Mouse (Mus musculus) midbrain, embryonic 16.5 days (tissue): ENCODE results near the gene Ech1. TPM values are rescaled to one million over a fixed set of nuclear protein-coding genes. Genes with fewer than 3 reads are reported as not detected.
A peak's percentile ranks its signal among the peaks of the same experiment; 100 is the strongest.
"Not testable (repeated sequence)": the region's sequence is repeated elsewhere in the genome, so short reads cannot be mapped to it uniquely, and the experiment has no call there.

Source experiments
- ATAC-seq: fragments of 200-750 bp; cut with Nextera tagmentation; 2 replicates; pipeline ENCODE4 v1.8.0; 2017; ENCODE audit warnings: moderate TSS enrichment
- H3K27ac ChIP-seq: fragments of 300-500 bp; sonication (generic); 2 replicates; pipeline ENCODE4 v1.5.1; 2014; ENCODE audit warnings: mild to moderate bottlenecking, low read length, mixed read lengths
- H3K27me3 ChIP-seq: fragments of 300-500 bp; sonication (generic); 2 replicates; pipeline ENCODE4 v1.6.1; 2014; ENCODE audit warnings: low read depth, low read length, mixed read lengths; ENCODE audit not compliant: control insufficient read depth, insufficient read depth
- H3K36me3 ChIP-seq: fragments of 300-500 bp; sonication (generic); 2 replicates; pipeline ENCODE4 v1.6.1; 2014; ENCODE audit warnings: mild to moderate bottlenecking, low read length, moderate library complexity, mixed read lengths; ENCODE audit not compliant: control insufficient read depth, insufficient read depth
- H3K4me1 ChIP-seq: fragments of 300-500 bp; sonication (generic); 2 replicates; pipeline ENCODE4 v1.6.1; 2014; ENCODE audit warnings: mild to moderate bottlenecking, low read length, mixed read lengths; ENCODE audit not compliant: control insufficient read depth, insufficient read depth
- H3K4me2 ChIP-seq: fragments of 300-500 bp; sonication (generic); 2 replicates; pipeline ENCODE4 v1.6.1; 2014; ENCODE audit warnings: mild to moderate bottlenecking, low read length, mixed read lengths
- H3K4me3 ChIP-seq: fragments of 300-500 bp; sonication (generic); 2 replicates; pipeline ENCODE4 v1.5.1; 2014; ENCODE audit warnings: low read depth, mild to moderate bottlenecking, low read length, moderate library complexity, mixed read lengths
- H3K9ac ChIP-seq: fragments of 300-500 bp; sonication (generic); 2 replicates; pipeline ENCODE4 v1.6.1; 2014; ENCODE audit warnings: low read depth, low read length, mixed read lengths
- H3K9me3 ChIP-seq: fragments of 300-500 bp; sonication (generic); replicated peaks from 2 replicates; pipeline ENCODE4 v1.6.1; 2014; ENCODE audit warnings: mild to moderate bottlenecking, low read length, mixed read lengths; ENCODE audit not compliant: control insufficient read depth, poor library complexity, severe bottlenecking
- WGBS: fragments of 180-500 bp; shearing (Covaris S2); extraction: QIAGEN DNeasy Blood & Tissue Kit; methylation state at CpG from one replicate; pipeline ENCODE4 v1.1.7; 2014; 5-methylcytosine and 5-hydroxymethylcytosine counted together
- polyA plus RNA-seq: library from polyadenylated mRNA; unstranded; fragments of >200 nt; fragmentation: Nextera tagmentation; extraction: Ambion mirVana; gene quantifications from 2 replicates; pipeline ENCODE4 v1.2.1, GENCODE M21; 2015

The Ech1 gene
- polyA plus RNA-seq, 1 experiment from 2014 or later = 96.4 TPM

GRCm38 (mm10) chr7:28859953-28860352 lies 34.9 kb downstream of the Ech1 start:
- no peak overlapping the region for H3K9ac ChIP-seq
- H3K4me1 ChIP-seq = no peaks in the 10 kb centered on the region; the same call in 1 of the 2 replicates
- H3K4me3 ChIP-seq = no peak overlapping the region
- no peak overlapping the region for H3K4me2 ChIP-seq
- 91% methylated on average over 2 of the region's 2 CpGs for WGBS
- H3K36me3 ChIP-seq = no peaks in the 10 kb centered on the region
- no peak overlapping the region for H3K27ac ChIP-seq
- no peaks in the 10 kb centered on the region for H3K9me3 ChIP-seq
- ATAC-seq = no peak
- H3K27me3 ChIP-seq = no peaks in the 10 kb centered on the region

DNA sequence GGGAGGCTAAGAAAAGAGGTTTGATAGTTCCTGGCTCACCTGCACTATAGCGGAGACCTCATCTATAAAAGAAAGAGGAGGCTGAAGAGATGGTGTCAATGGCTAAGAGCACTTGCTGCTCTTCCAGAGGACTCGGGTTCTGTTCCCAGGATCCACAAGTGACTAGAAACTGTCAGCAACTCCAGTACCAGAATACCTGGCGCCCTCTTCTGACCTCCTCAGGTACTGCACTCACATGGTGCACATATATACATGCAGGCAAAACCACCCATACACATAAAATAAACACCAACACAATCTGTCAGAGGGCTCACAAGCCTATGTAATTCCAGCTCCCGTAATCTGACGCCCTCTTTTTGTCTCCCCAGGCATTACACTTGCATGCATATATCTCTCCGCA lies 35.9 kb downstream of the Ech1 start:
- Histone ChIP-seq H3K27ac (no peak overlapping the region), H3K27me3 (no peaks in the 10 kb centered on the region), H3K9ac (no peak overlapping the region), H3K9me3 (no peaks in the 10 kb centered on the region), H3K4me1 (no peaks in the 10 kb centered on the region; the same call in 1 of the 2 replicates), H3K4me2 (no peak overlapping the region), H3K36me3 (no peaks in the 10 kb centered on the region), H3K4me3 (no peak overlapping the region)
- no peak for ATAC-seq
- whole genome bisulfite sequencing = 86% methylated on average over 6 of the region's 6 CpGs

DNA sequence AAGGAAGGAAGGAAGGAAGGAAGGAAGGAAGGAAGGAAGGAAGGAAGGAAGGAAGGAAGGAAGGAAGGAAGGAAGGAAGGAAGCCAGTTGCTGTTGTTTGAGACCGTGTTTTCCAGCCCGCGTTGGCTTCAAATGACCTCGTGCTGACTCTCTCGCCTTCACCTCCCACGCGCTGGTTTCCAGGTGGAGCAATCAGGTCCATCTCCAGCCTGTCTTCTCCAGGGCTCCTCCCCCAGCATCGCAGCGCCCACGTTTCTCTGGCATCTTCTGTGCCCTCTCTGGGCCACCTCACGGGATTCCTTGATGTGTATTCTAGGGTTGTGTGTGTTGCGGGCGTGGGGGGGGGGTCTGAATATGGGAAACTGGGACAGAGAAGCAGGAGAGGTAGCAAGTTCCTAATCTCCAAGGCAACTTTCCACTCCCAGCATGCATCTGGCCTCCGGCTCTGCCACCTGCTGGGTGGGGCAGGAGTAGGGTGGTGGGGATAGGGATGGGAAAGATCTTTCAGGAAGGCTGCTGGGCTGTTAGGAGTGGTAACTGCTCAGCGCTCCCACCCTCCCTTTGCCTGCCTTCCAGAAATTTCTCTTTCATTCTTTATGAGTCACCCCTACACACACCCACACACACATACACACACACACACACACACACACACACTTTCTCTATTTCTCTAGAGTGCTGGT lies 37.9 kb downstream of the Ech1 start:
- H3K4me1 ChIP-seq = no peaks in the 10 kb centered on the region; the same call in 1 of the 2 replicates
- no peak overlapping the region for H3K4me3 ChIP-seq
- H3K4me2 ChIP-seq = no peak overlapping the region
- no peak overlapping the region for H3K9ac ChIP-seq
- no peak overlapping the region for H3K27ac ChIP-seq
- H3K27me3 ChIP-seq = no peaks in the 10 kb centered on the region
- H3K9me3 ChIP-seq = no peaks in the 10 kb centered on the region
- 86% methylated on average over 15 of the region's 15 CpGs for WGBS
- no peaks in the 10 kb centered on the region for H3K36me3 ChIP-seq
- ATAC-seq = no peak

DNA sequence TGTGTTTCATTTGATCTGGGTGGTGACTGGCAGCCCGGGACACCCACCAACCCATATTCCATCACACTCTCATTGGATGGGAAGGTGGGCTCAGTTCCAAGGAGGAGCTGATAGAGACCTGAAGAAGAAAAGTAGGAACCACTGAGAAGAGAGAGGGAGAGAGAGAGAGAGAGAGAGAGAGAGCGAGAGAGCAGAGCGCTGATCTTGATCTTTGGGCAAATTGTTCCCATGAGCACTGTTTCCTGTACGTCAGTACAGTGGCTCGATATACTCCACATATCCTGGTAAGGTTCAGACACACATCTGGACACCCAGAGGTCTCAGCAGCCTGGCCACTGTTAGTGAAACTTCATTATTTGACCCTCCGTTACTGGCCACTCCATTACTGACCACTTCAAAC lies 38.5 kb downstream of the Ech1 start, which contains the start of gene Lgals7:
Gene Lgals7 (plus strand): TSS at position 314 of the 400 bp plus-strand sequence.
- ATAC-seq = no peak; the same call in 1 of the 2 replicates
- Histone ChIP-seq H3K4me2 (no peak within 1 kb of the TSS), H3K36me3 (no peaks in the 10 kb centered on the region), H3K27ac (no peak within 1 kb of the TSS), H3K9me3 (no peaks in the 10 kb centered on the region), H3K4me1 (no peaks in the 10 kb centered on the region; the same call in 1 of the 2 replicates), H3K9ac (peak within 1 kb of the TSS; percentile 16; the same call in 1 of the 2 replicates), H3K4me3 (no peak within 1 kb of the TSS), H3K27me3 (no peaks in the 10 kb centered on the region)
- 80% methylated on average over 6 of the region's 6 CpGs for WGBS

GRCm38 (mm10) chr7:28864288-28864750 lies 39.3 kb downstream of the Ech1 start:
- 42% methylated on average over 9 of the region's 9 CpGs for WGBS
- H3K4me1 ChIP-seq = no peaks in the 10 kb centered on the region; the same call in 1 of the 2 replicates
- no peaks in the 10 kb centered on the region for H3K27me3 ChIP-seq
- H3K4me3 ChIP-seq = no peak overlapping the region
- no peak overlapping the region for H3K4me2 ChIP-seq
- H3K9ac ChIP-seq = peak overlapping the region; percentile 16; the same call in 1 of the 2 replicates
- H3K36me3 ChIP-seq = no peaks in the 10 kb centered on the region
- H3K9me3 ChIP-seq = no peaks in the 10 kb centered on the region
- H3K27ac ChIP-seq = no peak overlapping the region
- peak; percentile 14; the same call in 1 of the 2 replicates for ATAC-seq

DNA sequence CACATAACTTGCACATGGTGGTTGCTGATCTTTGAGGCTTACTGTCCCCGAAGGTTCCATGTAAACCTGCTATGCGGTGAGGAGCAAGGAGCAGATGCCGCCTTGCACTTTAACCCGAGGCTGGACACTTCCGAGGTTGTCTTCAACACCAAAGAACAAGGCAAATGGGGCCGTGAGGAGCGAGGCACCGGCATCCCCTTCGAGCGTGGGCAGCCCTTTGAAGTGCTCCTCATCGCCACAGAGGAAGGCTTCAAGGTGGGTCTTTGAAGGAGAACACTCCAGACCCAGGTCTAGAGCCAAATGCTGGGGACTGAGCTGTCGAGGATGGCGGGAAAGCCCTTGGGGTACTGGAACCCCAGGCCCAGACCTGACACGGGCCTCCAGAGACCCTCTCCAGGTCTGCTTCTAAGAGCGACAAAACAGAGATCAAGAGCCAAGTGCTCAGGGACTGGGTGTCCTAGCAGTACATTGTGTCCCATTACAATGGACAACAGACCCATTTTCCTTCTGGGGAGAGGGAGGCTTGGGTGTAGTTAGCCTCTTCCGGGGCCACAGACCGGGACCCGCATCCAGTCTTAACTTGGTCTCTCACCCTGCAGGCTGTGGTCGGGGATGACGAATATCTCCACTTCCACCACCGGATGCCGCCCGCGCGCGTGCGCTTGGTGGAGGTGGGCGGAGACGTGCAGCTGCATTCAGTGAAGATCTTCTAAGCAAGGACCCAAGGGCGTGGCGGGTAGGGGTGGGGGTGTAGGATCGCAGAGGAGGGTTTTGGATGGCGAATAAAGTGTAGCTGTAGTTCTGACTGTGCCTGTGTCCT lies 40.7 kb downstream of the Ech1 start:
- peak overlapping the region; percentile 30 for H3K4me3 ChIP-seq
- peak; percentile 71 for ATAC-seq
- peak overlapping the region; percentile 59 for H3K4me2 ChIP-seq
- H3K4me1 ChIP-seq = no peaks in the 10 kb centered on the region; the same call in 1 of the 2 replicates
- no peaks in the 10 kb centered on the region for H3K9me3 ChIP-seq
- peak overlapping the region; percentile 46 for H3K9ac ChIP-seq
- H3K27me3 ChIP-seq = no peaks in the 10 kb centered on the region
- no peak overlapping the region for H3K27ac ChIP-seq
- WGBS = 47% methylated on average over 33 of the region's 33 CpGs
- no peaks in the 10 kb centered on the region for H3K36me3 ChIP-seq

- H3K4me2 ChIP-seq = no peak overlapping the region
- no peaks in the 10 kb centered on the region for H3K27me3 ChIP-seq
- no peak overlapping the region for H3K27ac ChIP-seq
- 92% methylated on average over 28 of the region's 28 CpGs for WGBS
- H3K36me3 ChIP-seq = no peaks in the 10 kb centered on the region
- no peak for ATAC-seq
- no peak overlapping the region for H3K9ac ChIP-seq
- H3K4me3 ChIP-seq = no peak overlapping the region
- no peaks in the 10 kb centered on the region for H3K9me3 ChIP-seq
- no peaks in the 10 kb centered on the region; the same call in 1 of the 2 replicates for H3K4me1 ChIP-seq
These were observed 41.9 kb downstream of the Ech1 start for GRCm38 (mm10) chr7:28866769-28867507.

DNA sequence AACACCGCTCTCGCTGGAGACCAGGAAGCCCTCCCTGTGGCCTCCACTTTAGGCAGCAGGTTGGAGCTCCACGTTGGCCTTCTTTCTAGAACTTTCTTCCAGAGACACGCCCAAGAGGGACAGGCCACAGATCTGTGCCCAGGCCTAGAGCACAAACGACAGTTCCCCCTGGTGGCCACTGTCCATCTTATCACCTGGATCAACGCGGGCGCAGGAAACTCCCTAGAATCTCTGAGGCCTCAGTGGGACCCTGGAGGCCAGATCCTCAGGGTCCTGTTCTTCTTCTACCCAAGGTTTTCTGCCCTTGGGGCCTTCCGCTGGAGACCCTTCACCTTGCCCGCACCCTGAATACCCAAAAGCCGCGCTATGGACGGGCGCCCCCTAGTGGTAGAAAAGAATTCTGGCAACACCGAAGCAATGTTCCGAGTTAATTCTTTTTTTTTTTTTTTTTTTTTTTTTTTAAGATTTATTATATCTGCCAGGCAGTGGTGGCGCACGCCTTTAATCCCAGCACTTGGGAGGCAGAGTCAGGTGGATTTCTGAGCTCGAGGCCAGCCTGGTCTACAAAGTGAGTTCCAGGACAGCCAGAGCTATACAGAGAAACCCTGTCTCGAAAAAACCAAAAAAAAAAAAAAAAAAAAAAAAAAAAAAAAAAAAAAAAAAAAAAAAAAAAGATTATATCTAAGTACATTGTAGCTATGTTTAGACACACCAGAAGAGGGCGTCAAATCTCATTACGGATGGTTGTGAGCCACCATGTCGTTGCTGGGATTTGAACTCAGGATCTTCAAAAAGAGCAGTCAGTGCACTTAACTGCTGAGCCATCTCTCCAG lies 42.7 kb downstream of the Ech1 start:
- not testable (repeated sequence) for H3K4me3 ChIP-seq, H3K27ac ChIP-seq, H3K9me3 ChIP-seq, H3K4me1 ChIP-seq, ATAC-seq, H3K4me2 ChIP-seq, H3K36me3 ChIP-seq, H3K27me3 ChIP-seq, H3K9ac ChIP-seq
- WGBS = 32% methylated on average over 23 of the region's 23 CpGs
